Mouse (Mus musculus): ENCODE results near the gene Leprot. TPM values are rescaled to one million over a fixed set of nuclear protein-coding genes. Genes with fewer than 3 reads are reported as not detected.

Leprot gene
- polyA plus RNA-seq, 1 experiment from 2014 or later: 41.1 TPM

DNA sequence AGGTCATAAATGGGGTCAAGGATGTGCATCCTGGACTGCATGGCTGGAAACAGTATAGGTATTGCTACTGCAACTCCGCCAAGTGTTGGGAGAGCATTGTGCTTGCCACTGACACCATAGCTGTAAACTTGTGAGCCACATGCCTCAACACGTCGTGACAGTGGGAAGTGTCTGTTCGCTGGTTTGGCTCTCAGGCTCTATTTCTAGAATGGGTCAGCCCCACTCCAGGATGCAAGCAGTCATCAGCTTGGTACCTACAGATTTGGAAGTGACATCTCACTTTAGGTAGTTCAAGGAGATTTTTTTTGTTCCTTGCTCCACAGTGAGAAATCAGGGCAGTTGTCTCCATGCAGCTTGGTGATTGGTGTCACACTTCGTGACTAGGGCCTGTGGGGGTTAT is 26.3 kb upstream of the Leprot start:
- H3K4me1 ChIP-seq (ENCODE audit: insufficient read depth): no peaks in the 10 kb centered on the region
- H3K9me3 ChIP-seq (ENCODE audit: low read length): no peaks in the 10 kb centered on the region
- no peaks in the 10 kb centered on the region for H3K27me3 ChIP-seq (ENCODE audit: insufficient read depth, low read length)
- H3K36me3 ChIP-seq (replicated peaks; ENCODE audit: insufficient read depth, low read length): no peaks in the 10 kb centered on the region
- ATAC-seq (no peak), DNase-seq (no peak)
- no peak overlapping the region for H3K9ac ChIP-seq (replicated peaks)
- TF ChIP-seq CTCF (IDR thresholded peaks at IDR 0.05; ENCODE audit: low read depth) (no peak), EP300 (IDR thresholded peaks at IDR 0.05; ENCODE audit: low read depth) (no peak)
- no peak overlapping the region for H3K4me3 ChIP-seq (ENCODE audit: low read depth, low read length)
- no peak overlapping the region for H3K4me2 ChIP-seq (ENCODE audit: low read depth, low read length)
- WGBS (ENCODE audit: insufficient replicate concordance): 76% methylated on average over 5 of the region's 5 CpGs
- H3K27ac ChIP-seq (ENCODE audit: low read depth): no peak overlapping the region

DNA sequence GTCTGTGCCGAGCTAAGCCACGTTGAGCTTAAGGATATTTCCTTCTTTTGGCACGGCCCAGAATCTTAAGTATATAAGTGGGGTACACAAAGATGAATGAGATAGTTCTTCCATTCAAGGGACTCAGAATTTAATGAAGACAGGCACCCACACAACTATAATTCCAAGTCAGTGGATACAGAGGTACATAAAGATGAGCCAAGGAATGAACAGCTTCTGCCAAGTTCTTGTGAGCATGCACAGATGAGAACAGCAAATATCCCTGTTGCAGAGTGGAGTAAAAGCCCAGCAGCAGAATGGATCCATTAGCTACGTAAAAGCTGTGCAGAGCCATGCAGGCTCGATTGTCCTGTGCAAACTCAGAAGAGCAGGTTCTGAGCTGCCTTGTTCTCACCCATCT is 22.2 kb upstream of the Leprot start:
- Histone ChIP-seq H3K4me3 (ENCODE audit: low read depth, low read length) (no peak overlapping the region), H3K27me3 (ENCODE audit: insufficient read depth, low read length) (no peaks in the 10 kb centered on the region), H3K9ac (replicated peaks) (no peak overlapping the region), H3K4me2 (ENCODE audit: low read depth, low read length) (no peak overlapping the region), H3K27ac (ENCODE audit: low read depth) (no peak overlapping the region), H3K4me1 (ENCODE audit: insufficient read depth) (no peaks in the 10 kb centered on the region), H3K9me3 (ENCODE audit: low read length) (no peaks in the 10 kb centered on the region), H3K36me3 (replicated peaks; ENCODE audit: insufficient read depth, low read length) (no peaks in the 10 kb centered on the region)
- DNase-seq (no peak), ATAC-seq (no peak)
- TF ChIP-seq CTCF (IDR thresholded peaks at IDR 0.05; ENCODE audit: low read depth) (no peak), EP300 (IDR thresholded peaks at IDR 0.05; ENCODE audit: low read depth) (no peak)
- WGBS (ENCODE audit: insufficient replicate concordance): 76% methylated on average over 5 of the region's 5 CpGs

DNA sequence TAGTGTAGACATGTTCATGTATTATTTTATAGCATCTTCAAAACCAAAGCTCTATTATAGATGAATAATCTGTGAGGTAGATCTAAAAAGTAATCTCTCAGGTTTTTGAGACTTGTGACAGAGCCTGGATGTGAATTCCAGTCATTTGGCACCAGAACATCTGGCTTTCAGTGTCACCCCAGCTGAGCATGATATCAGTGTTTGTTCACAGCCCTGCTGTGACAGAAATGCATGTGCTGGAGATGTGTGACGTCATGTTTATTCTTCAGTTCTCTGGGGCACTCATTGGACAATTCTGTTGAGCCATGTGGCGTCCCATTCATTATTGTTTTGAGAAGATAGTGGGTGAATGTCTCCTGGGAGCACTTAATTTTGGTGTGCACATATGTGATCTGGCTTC is 11.9 kb upstream of the Leprot start:
- 69% methylated on average over 2 of the region's 2 CpGs for WGBS (ENCODE audit: insufficient replicate concordance)
- no peak overlapping the region for H3K27ac ChIP-seq (ENCODE audit: low read depth)
- H3K4me3 ChIP-seq (ENCODE audit: low read depth, low read length): no peak overlapping the region
- H3K36me3 ChIP-seq (replicated peaks; ENCODE audit: insufficient read depth, low read length): no peaks in the 10 kb centered on the region
- no peak overlapping the region for H3K9ac ChIP-seq (replicated peaks)
- no peaks in the 10 kb centered on the region for H3K27me3 ChIP-seq (ENCODE audit: insufficient read depth, low read length)
- DNase-seq (no peak), ATAC-seq (no peak)
- no peaks in the 10 kb centered on the region for H3K4me1 ChIP-seq (ENCODE audit: insufficient read depth)
- TF ChIP-seq EP300 (IDR thresholded peaks at IDR 0.05; ENCODE audit: low read depth): no peak
- no peak for TF ChIP-seq CTCF (IDR thresholded peaks at IDR 0.05; ENCODE audit: low read depth)
- H3K4me2 ChIP-seq (ENCODE audit: low read depth, low read length): no peak overlapping the region
- H3K9me3 ChIP-seq (ENCODE audit: low read length): no peaks in the 10 kb centered on the region

DNA sequence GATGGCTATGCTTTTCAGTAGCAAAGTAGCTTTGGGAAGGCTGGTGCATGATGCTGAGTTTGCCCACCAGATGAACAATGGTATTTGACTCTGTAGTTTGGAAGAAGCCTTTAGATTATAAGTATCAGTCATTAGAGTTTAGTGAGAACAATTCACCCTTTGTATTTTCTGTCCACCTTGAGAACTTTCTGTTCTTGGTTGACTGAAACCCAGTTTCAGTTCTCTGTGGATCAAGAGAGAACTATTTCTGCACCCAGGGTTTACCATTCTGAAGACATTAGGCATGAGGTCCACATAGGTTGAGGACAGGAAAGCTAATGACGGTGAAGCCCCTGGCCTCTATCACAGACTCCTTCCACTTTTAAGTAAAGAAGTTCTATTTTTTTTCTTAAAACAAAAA is 10.0 kb upstream of the Leprot start:
- 84% methylated on average over 1 of the region's 1 CpGs for WGBS (ENCODE audit: insufficient replicate concordance)
- no peaks in the 10 kb centered on the region for H3K9me3 ChIP-seq (ENCODE audit: low read length)

DNA sequence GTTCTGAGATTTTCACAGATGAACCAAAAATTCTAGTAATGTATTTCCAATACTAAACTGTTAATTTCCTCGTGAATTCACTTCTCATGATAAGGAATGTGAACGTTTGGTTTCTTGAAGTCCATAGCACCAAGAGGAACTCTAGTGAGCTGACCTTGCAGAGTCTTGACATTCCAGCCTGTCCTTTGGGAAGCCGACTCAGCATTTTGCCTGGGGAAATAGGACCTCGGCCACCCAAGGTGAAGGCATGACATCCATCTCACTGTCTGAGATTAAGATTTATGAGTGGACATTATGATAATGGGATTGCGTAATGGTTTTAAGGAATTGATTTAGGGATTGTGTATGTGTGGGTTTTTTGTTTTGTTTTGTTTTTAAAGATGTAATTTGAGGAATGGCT is 6.9 kb upstream of the Leprot start:
- 67% methylated on average over 5 of the region's 5 CpGs for WGBS (ENCODE audit: insufficient replicate concordance)
- Histone ChIP-seq H3K36me3 (replicated peaks; ENCODE audit: insufficient read depth, low read length) (no peaks in the 10 kb centered on the region), H3K27me3 (ENCODE audit: insufficient read depth, low read length) (no peaks in the 10 kb centered on the region), H3K27ac (ENCODE audit: low read depth) (no peak overlapping the region), H3K4me1 (ENCODE audit: insufficient read depth) (no peaks in the 10 kb centered on the region), H3K4me2 (ENCODE audit: low read depth, low read length) (no peak overlapping the region), H3K4me3 (ENCODE audit: low read depth, low read length) (no peak overlapping the region), H3K9ac (replicated peaks) (no peak overlapping the region), H3K9me3 (ENCODE audit: low read length) (no peaks in the 10 kb centered on the region)
- TF ChIP-seq CTCF (IDR thresholded peaks at IDR 0.05; ENCODE audit: low read depth) (no peak), EP300 (IDR thresholded peaks at IDR 0.05; ENCODE audit: low read depth) (no peak)
- ATAC-seq (no peak), DNase-seq (no peak)

More for the DNA sequence above, 10.0 kb upstream of the Leprot start:
- DNase-seq (no peak), ATAC-seq (no peak)
- Histone ChIP-seq H3K27me3 (ENCODE audit: insufficient read depth, low read length) (no peaks in the 10 kb centered on the region), H3K36me3 (replicated peaks; ENCODE audit: insufficient read depth, low read length) (no peaks in the 10 kb centered on the region), H3K4me3 (ENCODE audit: low read depth, low read length) (no peak overlapping the region), H3K4me1 (ENCODE audit: insufficient read depth) (no peaks in the 10 kb centered on the region), H3K4me2 (ENCODE audit: low read depth, low read length) (no peak overlapping the region), H3K9ac (replicated peaks) (no peak overlapping the region), H3K27ac (ENCODE audit: low read depth) (no peak overlapping the region)
- TF ChIP-seq CTCF (IDR thresholded peaks at IDR 0.05; ENCODE audit: low read depth) (no peak), EP300 (IDR thresholded peaks at IDR 0.05; ENCODE audit: low read depth) (no peak)

DNA sequence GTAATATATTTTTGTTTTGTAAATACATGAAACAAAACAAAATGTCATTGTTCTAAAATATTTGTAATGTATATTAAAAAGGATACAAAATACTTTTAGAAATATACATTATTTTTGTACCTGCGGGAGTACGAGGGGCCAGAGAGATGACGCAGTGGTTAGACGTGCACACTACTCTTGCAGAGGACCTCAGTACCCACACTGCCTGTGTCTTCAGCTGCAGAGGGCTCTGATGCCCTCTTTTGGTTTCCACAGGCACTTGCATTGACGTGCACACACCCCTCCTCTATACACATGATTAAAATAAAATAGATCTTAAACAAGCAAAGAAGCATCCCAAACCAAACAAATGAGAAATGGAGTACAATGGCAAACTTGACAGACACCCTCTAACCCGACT is 4.8 kb upstream of the Leprot start:
- H3K9me3 ChIP-seq (ENCODE audit: low read length): no peaks in the 10 kb centered on the region
- no peak overlapping the region for H3K9ac ChIP-seq (replicated peaks)
- no peak for TF ChIP-seq CTCF (IDR thresholded peaks at IDR 0.05; ENCODE audit: low read depth)
- TF ChIP-seq EP300 (IDR thresholded peaks at IDR 0.05; ENCODE audit: low read depth): no peak
- H3K4me2 ChIP-seq (ENCODE audit: low read depth, low read length): no peak overlapping the region
- WGBS (ENCODE audit: insufficient replicate concordance): 78% methylated on average over 6 of the region's 6 CpGs
- no peaks in the 10 kb centered on the region for H3K36me3 ChIP-seq (replicated peaks; ENCODE audit: insufficient read depth, low read length)
- H3K27me3 ChIP-seq (ENCODE audit: insufficient read depth, low read length): no peaks in the 10 kb centered on the region
- H3K4me3 ChIP-seq (ENCODE audit: low read depth, low read length): no peak overlapping the region
- H3K4me1 ChIP-seq (ENCODE audit: insufficient read depth): 0 out of 2 replicates have a peak, but pooled peaks cover 3% of the 10 kb centered on the region
- DNase-seq: no peak
- no peak for ATAC-seq
- no peak overlapping the region for H3K27ac ChIP-seq (ENCODE audit: low read depth)

DNA sequence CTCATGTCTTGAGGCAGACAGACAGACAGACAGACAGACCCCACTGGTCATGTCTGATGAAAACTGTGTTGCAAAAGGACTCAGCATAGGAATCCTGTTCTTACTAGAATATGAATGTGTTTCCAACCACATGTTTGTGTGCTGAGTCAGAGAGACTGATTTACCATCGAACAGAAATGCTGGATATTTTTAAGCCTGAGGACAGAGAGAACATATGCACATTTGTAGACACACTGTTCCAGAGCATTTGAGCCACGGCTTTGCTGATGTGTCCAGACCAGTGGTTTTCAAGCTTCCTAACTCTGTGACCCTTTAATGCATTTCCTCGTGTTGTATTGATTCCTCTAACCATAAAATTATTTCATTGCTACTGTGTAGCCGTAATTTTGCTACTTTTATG is 4.3 kb upstream of the Leprot start:
- H3K4me2 ChIP-seq (ENCODE audit: low read depth, low read length): no peak overlapping the region
- no peak for TF ChIP-seq EP300 (IDR thresholded peaks at IDR 0.05; ENCODE audit: low read depth)
- no peak for TF ChIP-seq CTCF (IDR thresholded peaks at IDR 0.05; ENCODE audit: low read depth)
- H3K27ac ChIP-seq (ENCODE audit: low read depth): no peak overlapping the region
- no peak for ATAC-seq
- H3K36me3 ChIP-seq (replicated peaks; ENCODE audit: insufficient read depth, low read length): no peaks in the 10 kb centered on the region
- no peak for DNase-seq
- 0 out of 2 replicates have a peak, but pooled peaks cover 3% of the 10 kb centered on the region for H3K4me1 ChIP-seq (ENCODE audit: insufficient read depth)
- H3K4me3 ChIP-seq (ENCODE audit: low read depth, low read length): no peak overlapping the region
- 68% methylated on average over 4 of the region's 4 CpGs for WGBS (ENCODE audit: insufficient replicate concordance)
- no peaks in the 10 kb centered on the region for H3K9me3 ChIP-seq (ENCODE audit: low read length)
- H3K9ac ChIP-seq (replicated peaks): no peak overlapping the region
- no peaks in the 10 kb centered on the region for H3K27me3 ChIP-seq (ENCODE audit: insufficient read depth, low read length)

All from liver, postnatal 0 days (tissue).